Mouse (Mus musculus): Measurements from ENCODE around the gene Rps15a.

Gene Rps15a

DNA sequence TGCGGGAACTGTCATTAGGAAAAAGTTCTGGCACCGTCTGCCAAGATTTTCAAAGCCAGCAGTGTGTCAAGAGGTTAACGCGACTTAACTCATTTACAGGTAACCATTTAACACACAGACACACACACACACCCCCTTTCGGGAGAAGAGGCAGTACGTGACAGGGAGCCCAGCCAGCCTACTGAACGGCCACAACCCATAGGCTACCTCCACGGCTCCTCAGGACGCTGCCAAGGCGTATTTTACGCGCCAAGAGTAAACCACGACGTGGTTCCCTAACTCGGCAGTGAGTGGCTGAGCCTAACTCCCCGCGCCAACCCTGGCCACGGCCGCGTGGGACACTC, 483 bp downstream of the Rps15a start:
- DNase-seq: no peak

DNA sequence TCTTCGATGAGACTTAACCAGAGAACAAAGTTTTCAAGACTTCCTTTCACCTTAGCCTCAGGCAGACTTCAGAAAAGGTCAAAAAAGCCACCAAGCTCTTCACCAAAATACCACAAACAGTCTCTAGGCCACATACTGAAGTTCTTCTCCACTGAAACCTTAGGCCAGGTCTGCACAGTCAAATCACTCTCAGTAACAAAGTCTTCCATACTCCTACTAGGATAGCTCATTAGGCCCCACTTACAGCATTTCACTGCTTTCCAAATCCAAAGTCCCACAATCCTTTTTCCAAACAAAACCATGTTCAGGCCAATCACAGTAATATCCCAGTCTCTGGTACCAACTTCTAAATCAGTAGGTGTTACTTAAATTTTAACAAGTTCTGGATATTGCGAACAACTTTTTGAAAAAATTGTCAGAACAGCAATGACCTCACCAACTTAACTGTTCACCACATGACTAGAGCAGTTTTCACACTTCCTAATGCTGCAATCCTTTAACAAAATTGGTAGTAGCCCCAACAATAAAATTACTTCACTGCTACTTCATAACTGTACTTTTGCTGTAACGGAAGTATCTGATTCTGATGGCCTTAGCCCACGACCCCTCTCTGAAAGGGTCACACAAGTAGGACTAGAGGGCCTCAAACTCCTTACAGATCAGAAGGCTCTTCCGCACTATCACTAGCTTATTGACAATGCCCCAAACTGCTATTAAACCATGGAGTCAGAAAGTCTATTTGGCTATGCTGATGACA, 2.3 kb downstream of the Rps15a start:
- DNase-seq: no peak

DNA sequence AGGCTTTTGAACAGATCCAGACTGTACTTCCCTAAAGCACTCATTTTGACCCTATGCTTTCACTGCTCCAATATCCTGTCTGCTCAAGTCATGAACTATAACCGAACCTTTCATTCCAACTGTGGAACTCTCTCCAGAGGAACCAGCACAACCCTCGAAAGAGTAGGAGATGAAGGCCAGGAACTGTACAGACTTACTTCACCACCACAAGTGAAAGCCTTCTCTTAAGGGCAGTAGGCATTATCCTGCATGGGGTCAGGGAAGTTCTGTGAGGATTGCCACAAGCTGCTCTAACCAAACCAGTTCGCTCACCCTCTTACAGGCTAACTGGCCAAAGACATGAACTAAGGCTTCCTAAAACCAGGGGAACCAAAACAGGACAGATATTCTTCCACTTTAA, 4.9 kb downstream of the Rps15a start:
- DNase-seq: no peak

DNA sequence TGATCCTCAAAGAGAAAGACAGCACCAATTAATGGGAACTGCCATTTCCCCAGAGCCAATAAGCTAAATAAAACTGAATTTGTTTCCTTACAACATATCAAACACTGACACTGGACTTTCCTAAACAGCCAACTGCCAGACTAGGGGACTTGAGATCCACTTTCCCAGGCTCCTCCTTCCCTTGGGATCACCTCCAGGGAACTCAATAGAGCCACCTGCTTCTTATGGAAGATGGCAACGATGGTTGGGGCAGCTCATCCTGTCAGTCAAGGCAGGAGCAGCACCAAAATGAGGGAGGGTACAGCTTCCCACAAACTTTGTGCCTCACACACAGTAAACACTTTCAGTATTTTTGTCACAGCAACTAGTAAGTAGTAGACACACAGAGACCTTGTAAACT, 8.3 kb downstream of the Rps15a start:
- DNase-seq: no peak

DNA sequence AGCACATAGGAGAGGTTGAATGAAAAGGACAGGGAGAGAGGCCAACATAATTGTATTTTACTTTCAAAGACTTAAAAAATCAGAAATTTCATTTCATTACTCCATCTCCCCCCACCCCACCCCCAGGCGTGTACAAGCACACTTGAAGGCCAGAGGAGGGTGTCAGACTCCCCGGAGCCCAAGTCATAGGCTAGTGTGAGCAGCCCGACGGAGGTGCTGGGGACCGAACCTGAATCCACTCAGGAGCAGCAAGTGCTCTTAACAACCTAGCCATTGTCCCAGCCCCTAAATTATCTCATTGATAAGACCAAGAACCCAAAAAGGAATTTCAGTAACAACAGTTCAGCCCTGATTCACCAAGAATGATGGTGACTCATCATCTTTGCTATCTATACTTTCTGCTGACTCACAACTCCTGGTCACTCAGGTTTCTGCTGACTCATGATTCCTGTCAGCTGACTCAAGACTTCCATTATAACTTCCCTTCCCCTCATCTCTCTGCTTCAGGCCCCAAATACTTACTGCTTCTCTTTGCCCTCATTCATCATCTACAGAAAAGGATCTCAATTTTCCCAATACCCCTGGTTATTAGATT, 11.4 kb downstream of the Rps15a start:
- DNase-seq: no peak

DNA sequence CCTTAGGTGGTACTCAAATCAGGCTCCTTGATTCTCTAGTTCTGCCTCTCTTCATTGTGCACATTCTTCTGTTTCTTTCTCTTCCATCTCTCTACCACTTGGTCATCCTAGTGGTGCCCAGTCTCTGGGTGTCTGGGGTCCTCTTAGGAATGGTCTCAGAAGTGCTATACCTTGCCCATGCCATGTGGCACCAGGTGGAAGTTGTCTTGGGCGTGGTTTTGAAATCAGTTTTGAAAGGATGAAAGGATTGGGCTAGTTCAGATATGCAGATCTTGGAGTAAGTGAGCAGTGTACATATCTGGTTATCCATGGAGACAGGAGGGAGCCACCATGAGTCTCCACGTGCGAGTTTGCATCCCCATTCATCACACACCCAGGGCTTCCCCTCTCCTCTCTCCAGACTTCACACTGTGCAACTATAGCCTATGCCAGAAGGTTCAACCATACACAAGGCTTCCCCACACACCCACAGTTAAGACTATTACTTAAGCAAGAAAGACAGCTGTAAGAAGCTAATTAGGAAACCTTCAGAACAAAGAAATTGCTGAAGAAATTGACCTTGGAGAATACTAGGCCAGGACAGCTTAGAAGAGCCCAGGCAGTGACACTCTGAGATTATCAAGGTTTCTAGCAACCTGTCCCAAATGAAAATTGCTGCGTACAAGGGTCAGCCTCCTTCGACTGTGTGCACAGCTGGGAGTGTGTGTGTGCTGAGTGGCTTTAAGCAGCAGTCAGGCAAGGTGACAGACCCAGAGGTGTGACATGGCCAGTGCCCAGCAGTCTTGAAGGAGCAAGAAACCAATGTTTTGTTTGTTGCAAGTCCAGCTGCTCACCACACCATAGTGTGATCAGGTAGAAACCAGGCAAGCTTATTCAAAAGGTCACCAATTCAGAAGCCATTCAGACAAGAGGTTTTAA, 12.3 kb downstream of the Rps15a start:
- no peak for DNase-seq

DNA sequence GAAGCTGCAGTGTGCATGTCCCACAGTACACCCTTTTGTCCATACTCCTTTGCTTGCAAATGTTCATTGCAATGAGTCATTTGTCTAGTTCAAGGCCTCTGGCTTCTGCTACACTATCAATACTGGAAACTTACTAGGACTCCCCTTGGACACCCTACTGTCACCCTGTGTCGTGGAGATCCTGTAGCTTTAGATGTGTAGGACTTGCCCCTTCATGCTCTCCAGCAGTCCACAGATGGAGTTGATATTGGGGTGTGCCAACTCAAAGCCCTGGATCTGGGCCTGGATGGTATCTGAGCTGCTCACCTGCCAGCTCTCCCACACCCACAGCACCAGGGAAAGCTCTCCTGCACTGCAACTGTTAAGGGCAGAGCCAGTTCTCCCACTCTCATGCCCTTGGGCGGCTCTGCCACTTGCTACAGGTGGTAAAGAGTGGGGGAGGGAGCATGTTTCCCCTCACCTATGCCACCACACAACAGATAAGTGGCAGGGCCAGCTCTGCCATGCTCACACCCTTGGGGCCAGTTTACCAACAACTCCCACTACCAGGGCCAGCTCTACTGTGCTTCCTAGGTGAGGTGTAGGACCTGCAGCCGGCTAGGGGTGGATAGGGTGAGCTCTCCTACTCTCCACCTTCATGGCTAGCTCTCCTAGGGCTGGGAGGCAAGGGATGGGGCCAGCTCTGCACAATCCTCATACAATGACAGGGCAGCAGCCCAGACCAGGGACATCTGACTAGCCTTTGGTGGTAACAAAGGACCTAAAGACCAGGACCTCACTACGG, 13.1 kb downstream of the Rps15a start:
- DNase-seq: no peak

DNA sequence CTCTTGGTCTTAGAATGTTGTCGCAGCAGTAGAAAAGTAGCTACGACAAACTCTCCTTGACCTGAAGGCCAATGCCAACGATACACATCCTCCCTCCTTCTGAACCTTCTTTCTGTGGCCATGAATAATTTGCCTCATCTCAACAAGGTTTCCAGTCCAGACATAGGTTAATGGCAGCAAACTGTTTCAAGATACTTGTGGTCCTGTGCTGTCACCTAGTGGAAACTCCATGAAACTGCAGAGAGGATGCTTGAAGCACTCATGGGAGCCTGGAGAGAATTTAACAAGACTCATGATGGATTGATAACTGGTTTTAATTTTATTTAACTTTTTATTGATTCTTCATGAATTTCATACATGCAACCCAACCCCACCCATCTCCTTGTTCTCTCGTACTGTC, 13.8 kb downstream of the Rps15a start:
- peak; percentile 43 for DNase-seq

DNA sequence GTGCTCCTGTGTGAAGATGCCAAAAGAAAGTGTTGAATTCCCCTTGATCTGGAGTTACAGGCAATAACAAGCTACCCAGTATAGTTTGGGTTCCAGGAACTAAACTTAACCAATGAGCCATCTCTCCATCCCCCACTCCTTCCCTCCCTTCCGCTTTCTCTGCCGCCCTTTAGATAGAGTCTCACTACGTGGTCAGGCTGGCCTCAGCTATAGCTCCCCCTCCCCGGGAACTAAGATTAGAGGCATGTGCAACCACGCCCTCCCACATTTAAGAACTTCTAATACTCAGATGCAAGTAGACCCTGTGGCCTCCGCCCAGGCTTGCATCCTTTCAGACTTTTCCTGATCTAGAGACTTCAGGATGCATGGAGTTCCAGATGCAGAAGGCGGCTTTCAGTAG, 18.4 kb downstream of the Rps15a start:
- no peak for DNase-seq

DNA sequence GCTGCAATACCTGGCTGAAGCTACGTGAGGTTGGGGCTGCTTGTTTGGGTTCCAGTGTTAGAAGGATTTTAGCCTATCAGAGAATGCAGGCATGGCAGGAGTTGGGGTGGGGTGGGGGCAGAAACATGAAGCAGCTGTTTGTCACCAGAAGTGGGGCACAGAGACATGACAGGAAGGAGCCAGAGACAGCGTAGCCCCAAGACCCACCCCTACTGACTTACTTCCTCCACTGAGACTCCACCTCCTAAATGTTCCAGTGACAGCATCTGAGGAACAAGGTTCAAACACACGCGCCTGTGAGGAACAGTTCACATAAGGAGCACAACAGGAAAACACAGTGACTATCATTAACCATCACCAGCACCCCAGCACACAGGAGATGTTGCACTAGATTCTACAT, 36.0 kb downstream of the Rps15a start:
- peak; percentile 36 for DNase-seq

DNA sequence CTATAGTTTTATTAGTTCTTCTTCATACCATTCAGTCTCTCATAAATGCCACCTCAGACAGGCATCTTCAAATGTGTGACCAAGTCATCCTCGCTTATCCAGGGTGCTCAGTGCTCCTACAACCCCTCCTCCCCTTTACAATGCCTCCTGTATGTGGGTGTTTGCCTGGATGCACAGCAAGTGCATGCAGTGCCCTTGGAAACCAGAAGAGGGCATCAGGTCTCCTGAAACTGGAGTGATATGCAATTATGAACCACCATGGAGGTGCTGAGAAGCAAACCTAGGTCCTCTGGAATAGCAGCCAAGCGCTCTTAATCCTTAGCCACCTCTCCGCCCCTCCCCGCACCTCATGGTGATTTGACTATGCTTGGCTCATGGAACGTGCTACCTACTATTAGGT, 36.9 kb downstream of the Rps15a start:
- peak; percentile 10 for DNase-seq

DNA sequence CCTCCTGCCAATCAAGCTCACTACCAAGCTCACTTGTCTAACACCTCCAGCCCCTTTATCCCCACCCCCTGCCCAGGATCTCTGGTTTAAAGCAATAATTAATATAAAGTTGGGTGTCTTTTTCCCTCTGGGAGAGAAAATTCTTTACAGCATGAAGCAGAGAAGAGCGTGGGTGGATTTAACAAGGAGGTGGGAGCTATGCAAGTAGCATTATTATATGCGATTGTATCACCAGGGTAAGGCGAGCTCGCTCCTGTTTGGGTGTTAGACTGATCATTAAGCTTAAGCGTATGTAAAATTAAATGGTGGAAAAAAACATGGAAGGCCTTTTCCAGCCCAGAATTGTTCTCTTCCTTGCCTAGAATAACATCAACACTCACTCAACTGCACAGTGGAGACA, 48.7 kb downstream of the Rps15a start:
- DNase-seq: no peak

DNA sequence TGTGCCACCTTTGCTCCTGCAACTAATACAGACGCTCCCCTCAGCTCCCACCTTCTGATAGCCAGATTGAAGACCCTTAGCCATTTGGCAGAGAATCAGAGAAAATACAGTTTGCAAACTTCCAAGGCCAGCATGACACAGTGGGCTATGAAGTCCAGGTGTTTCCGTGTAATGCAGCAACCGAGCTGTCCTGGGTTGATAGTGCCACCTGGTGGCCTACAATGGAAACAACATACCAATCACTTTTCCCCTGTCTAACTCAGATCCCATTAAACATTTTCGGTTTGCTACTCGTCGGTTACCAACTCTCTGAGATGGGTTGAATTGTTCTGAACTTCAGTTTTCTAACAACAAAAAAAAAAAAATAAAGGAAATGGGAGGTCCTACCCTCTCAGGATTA, 59.7 kb downstream of the Rps15a start:
- DNase-seq: no peak

All from thymus, postnatal 14 days (tissue).